Mouse (Mus musculus): ENCODE measurements around the gene Wnt5b.
A peak's percentile ranks its signal among the peaks of the same experiment; 100 is the strongest.

Wnt5b gene

GRCm38 (mm10) chr6:119412588-119412987 lies 131.6 kb downstream of the Wnt5b start:
- no peak for DNase-seq

- no peak for DNase-seq
Measured at GRCm38 (mm10) chr6:119411511-119411910, 132.6 kb downstream of the Wnt5b start.

- no peak for DNase-seq
Measured at GRCm38 (mm10) chr6:119409766-119410165, 134.4 kb downstream of the Wnt5b start.

GRCm38 (mm10) chr6:119408582-119408981 lies 135.6 kb downstream of the Wnt5b start:
- no peak for DNase-seq

GRCm38 (mm10) chr6:119407818-119408217 lies 136.3 kb downstream of the Wnt5b start:
- no peak for DNase-seq

GRCm38 (mm10) chr6:119406528-119406927 lies 137.6 kb downstream of the Wnt5b start:
- no peak for DNase-seq

GRCm38 (mm10) chr6:119405310-119405709 lies 138.8 kb downstream of the Wnt5b start:
- no peak for DNase-seq

- DNase-seq = no peak
Measured at GRCm38 (mm10) chr6:119404854-119405253, 139.3 kb downstream of the Wnt5b start.

GRCm38 (mm10) chr6:119402976-119403375 lies 141.2 kb downstream of the Wnt5b start:
- DNase-seq = no peak

GRCm38 (mm10) chr6:119401545-119402304 lies 142.4 kb downstream of the Wnt5b start:
- no peak for DNase-seq

- DNase-seq = no peak
Measured at GRCm38 (mm10) chr6:119400649-119401048, 143.5 kb downstream of the Wnt5b start.

GRCm38 (mm10) chr6:119399371-119399770 lies 144.8 kb downstream of the Wnt5b start:
- DNase-seq = no peak

- peak; percentile 65 for DNase-seq
Measured at GRCm38 (mm10) chr6:119396309-119396634, 147.9 kb downstream of the Wnt5b start.

GRCm38 (mm10) chr6:119395421-119396308 lies 148.5 kb downstream of the Wnt5b start:
- no peak for DNase-seq

GRCm38 (mm10) chr6:119392836-119393235 lies 151.3 kb downstream of the Wnt5b start:
- no peak for DNase-seq

GRCm38 (mm10) chr6:119390728-119391127 lies 153.4 kb downstream of the Wnt5b start:
- no peak for DNase-seq

- no peak for DNase-seq
Measured at GRCm38 (mm10) chr6:119389089-119389488, 155.1 kb downstream of the Wnt5b start.

- DNase-seq = peak; percentile 97
Measured at GRCm38 (mm10) chr6:119388650-119389012, 155.5 kb downstream of the Wnt5b start.

GRCm38 (mm10) chr6:119387801-119388649 lies 156.1 kb downstream of the Wnt5b start:
- DNase-seq = peak; percentile 55

- DNase-seq = no peak
Measured at GRCm38 (mm10) chr6:119386821-119387220, 157.3 kb downstream of the Wnt5b start.

GRCm38 (mm10) chr6:119386421-119386820 lies 157.7 kb downstream of the Wnt5b start:
- no peak for DNase-seq

GRCm38 (mm10) chr6:119385668-119386067 lies 158.5 kb downstream of the Wnt5b start:
- no peak for DNase-seq
